Mouse (Mus musculus) spleen, adult 2 months (tissue): ENCODE data around the gene Tmem171. TPM values are rescaled to one million over a fixed set of nuclear protein-coding genes. Genes with fewer than 3 reads are reported as not detected.

ENCODE experiments used
- DNase-seq, 2 experiments: peaks; one replicate each; pipeline versions ENCODE4 v3.0.0 to v3.0.0-alpha.2; 2012 to 2021; ENCODE audit warnings: low spot score in 2 of 2, low read depth in 1 of 2
- H3K27ac ChIP-seq: fragments of 200-500 bp; 2 replicates; pipeline ENCODE4 v1.5.1; 2012; ENCODE audit warnings: low read length, inconsistent platforms; ENCODE audit not compliant: insufficient read depth
- H3K27me3 ChIP-seq: fragments of 200-500 bp; 2 replicates; pipeline ENCODE4 v1.6.1; 2012; ENCODE audit warnings: mild to moderate bottlenecking, moderate library complexity, low read length, inconsistent platforms; ENCODE audit not compliant: control insufficient read depth, insufficient read depth
- H3K36me3 ChIP-seq: fragments of 200-500 bp; 2 replicates; pipeline ENCODE4 v1.6.1; 2012; ENCODE audit warnings: mild to moderate bottlenecking, low read length, inconsistent platforms; ENCODE audit not compliant: control insufficient read depth, insufficient read depth
- H3K4me1 ChIP-seq: fragments of 200-500 bp; 2 replicates; pipeline ENCODE4 v1.6.1; 2011; ENCODE audit warnings: inconsistent platforms; ENCODE audit not compliant: control insufficient read depth, insufficient read depth, insufficient read length
- H3K4me3 ChIP-seq: fragments of 200-500 bp; 2 replicates; pipeline ENCODE4 v1.5.1; 2011; ENCODE audit warnings: mild to moderate bottlenecking, inconsistent platforms; ENCODE audit not compliant: insufficient read depth, insufficient read length; ENCODE audit errors: extremely low read depth
- CTCF ChIP-seq: fragments of 200-500 bp; IDR thresholded peaks from 2 replicates; pipeline ENCODE4 v1.5.1; 2011; ENCODE audit warnings: mild to moderate bottlenecking, inconsistent platforms; ENCODE audit not compliant: insufficient read depth, insufficient read length, insufficient replicate concordance; ENCODE audit errors: extremely low read depth
- POLR2A ChIP-seq: fragments of 200-500 bp; IDR thresholded peaks from 2 replicates; pipeline ENCODE4 v1.6.1; 2011; ENCODE audit warnings: low read depth, low read length, inconsistent platforms
- WGBS: fragments of 180-500 bp; shearing (Covaris S2); methylation state at CpG from one replicate; pipeline ENCODE4 v1.1.7; 2018; 5-methylcytosine and 5-hydroxymethylcytosine counted together
- polyA plus RNA-seq: library from polyadenylated mRNA; depleted of rRNA; stranded (reverse); fragments of >200 nt; gene quantifications from 2 replicates; pipeline ENCODE4 v1.2.3, GENCODE M21; 2012

The Tmem171 gene
- polyA plus RNA-seq, 1 experiment = 0.07 TPM

DNA sequence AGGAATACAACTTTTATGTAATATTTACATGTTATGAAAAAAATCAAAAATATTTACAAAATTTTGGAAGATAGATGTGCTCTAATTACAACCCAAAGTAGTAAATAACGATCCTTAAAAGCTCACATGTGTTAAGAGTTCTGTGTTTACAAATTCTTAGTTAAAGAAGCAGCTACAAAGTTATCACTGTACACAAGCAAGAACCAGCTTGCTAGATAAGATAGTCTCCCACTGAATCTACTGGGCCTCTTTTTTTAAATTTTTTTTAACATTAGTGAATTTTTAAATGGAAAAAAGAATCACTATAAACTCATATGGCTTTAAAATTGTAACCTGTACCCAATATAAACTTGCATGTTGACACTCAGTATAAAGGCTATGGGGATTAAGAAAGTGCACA lies 28.8 kb upstream of the Tmem171 start:
- H3K36me3 ChIP-seq = peaks cover 12% of the 10 kb centered on the region
- no peak overlapping the region for H3K27ac ChIP-seq
- WGBS = 75% methylated on average over 1 of the region's 1 CpGs
- H3K4me3 ChIP-seq = no peak overlapping the region
- H3K27me3 ChIP-seq = no peaks in the 10 kb centered on the region
- TF ChIP-seq CTCF = no peak
- no peak for TF ChIP-seq POLR2A
- no peak for DNase-seq
- H3K4me1 ChIP-seq = no peaks in the 10 kb centered on the region

GRCm38 (mm10) chr13:98722296-98722695 lies 27.7 kb upstream of the Tmem171 start:
- Histone ChIP-seq H3K27me3 (no peaks in the 10 kb centered on the region), H3K27ac (no peak overlapping the region), H3K4me3 (no peak overlapping the region), H3K4me1 (no peaks in the 10 kb centered on the region), H3K36me3 (peaks cover 8% of the 10 kb centered on the region)
- TF ChIP-seq CTCF (no peak), POLR2A (no peak)
- whole genome bisulfite sequencing = 94% methylated on average over 1 of the region's 1 CpGs
- DNase-seq = no peak

GRCm38 (mm10) chr13:98716176-98716575 lies 21.5 kb upstream of the Tmem171 start:
- DNase-seq = no peak
- WGBS = 95% methylated on average over 8 of the region's 8 CpGs
- Histone ChIP-seq H3K27ac (no peak overlapping the region), H3K4me3 (no peak overlapping the region), H3K36me3 (no peaks in the 10 kb centered on the region), H3K4me1 (no peaks in the 10 kb centered on the region), H3K27me3 (no peaks in the 10 kb centered on the region)
- no peak for TF ChIP-seq POLR2A
- TF ChIP-seq CTCF = no peak

DNA sequence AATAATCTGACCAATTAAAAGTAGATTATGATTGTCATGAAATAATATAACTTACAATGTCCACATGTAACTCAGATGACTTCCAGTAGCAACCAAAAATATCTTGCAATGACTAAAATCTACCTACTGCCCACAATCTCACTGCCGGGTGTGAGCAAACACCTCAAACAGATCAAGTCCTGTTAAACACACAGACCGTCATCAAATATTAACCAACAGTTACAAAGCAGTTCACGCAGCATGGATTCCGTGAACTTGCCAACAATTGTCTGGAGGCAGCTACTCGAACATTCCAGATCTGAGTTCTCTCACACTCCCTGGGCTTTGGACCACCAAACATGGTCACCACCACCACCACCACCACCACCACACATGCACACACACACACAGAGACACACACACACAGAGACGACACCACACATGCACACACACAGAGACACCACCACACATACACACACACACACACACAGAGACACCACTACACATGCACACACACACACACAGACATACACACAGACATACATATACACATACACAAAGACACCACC lies 20.9 kb upstream of the Tmem171 start:
- H3K4me3 ChIP-seq = no peak overlapping the region
- no peaks in the 10 kb centered on the region for H3K36me3 ChIP-seq
- H3K4me1 ChIP-seq = no peaks in the 10 kb centered on the region
- no peak for DNase-seq
- no peak for TF ChIP-seq CTCF
- TF ChIP-seq POLR2A = no peak
- H3K27me3 ChIP-seq = no peaks in the 10 kb centered on the region
- WGBS = 93% methylated on average over 6 of the region's 6 CpGs
- H3K27ac ChIP-seq = no peak overlapping the region

GRCm38 (mm10) chr13:98710655-98711054 lies 16.0 kb upstream of the Tmem171 start:
- WGBS = 86% methylated on average over 1 of the region's 1 CpGs
- Histone ChIP-seq H3K4me3 (no peak overlapping the region), H3K27me3 (no peaks in the 10 kb centered on the region), H3K4me1 (no peaks in the 10 kb centered on the region), H3K27ac (no peak overlapping the region), H3K36me3 (no peaks in the 10 kb centered on the region)
- TF ChIP-seq POLR2A (no peak), CTCF (no peak)
- DNase-seq = no peak

DNA sequence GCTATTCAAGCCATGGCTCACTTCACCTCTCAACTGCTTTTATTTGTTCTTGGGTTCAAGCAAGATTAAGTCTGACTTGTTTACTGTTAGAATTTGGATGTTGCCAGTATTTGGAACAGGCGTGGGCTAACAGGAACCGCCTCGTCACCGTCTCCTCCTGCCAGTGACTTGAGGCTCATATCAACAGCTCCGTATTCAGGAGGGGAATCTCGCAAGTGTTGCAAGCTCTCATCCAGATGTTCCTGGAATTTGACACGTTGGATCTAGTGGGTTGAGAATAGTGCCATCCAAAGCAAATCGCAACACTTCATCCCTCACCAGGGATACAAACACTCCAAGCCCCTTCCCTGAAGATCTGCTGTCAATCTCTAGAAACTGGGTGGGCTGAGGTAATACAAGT lies 15.6 kb upstream of the Tmem171 start:
- no peaks in the 10 kb centered on the region for H3K27me3 ChIP-seq
- TF ChIP-seq POLR2A (no peak), CTCF (no peak)
- no peak overlapping the region for H3K4me3 ChIP-seq
- 85% methylated on average over 8 of the region's 8 CpGs for WGBS
- DNase-seq = no peak
- no peaks in the 10 kb centered on the region for H3K36me3 ChIP-seq
- H3K4me1 ChIP-seq = no peaks in the 10 kb centered on the region
- H3K27ac ChIP-seq = no peak overlapping the region

DNA sequence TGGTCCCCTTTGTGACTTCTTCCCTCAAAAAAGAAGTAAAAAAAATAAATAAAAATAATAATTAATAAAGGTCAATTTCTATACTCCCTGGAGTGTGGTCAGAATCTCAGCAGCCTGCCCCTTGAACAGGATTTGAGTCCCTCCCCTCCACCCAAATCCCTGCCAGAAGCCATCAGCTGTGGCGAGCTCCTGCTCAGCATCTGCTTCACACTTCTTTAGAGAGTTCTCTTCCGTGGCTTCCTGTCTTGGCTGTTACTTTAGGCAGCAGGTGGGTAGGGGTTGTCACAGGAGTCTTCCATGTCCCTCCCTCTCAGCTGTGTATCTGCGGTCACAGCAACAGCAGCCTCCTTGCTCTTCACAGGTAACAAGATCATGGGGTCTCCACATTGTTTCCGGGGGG lies 10.9 kb upstream of the Tmem171 start:
- no peak for DNase-seq
- no peaks in the 10 kb centered on the region for H3K36me3 ChIP-seq
- H3K27me3 ChIP-seq = no peaks in the 10 kb centered on the region
- TF ChIP-seq CTCF = no peak
- no peak for TF ChIP-seq POLR2A
- no peak overlapping the region for H3K27ac ChIP-seq
- H3K4me3 ChIP-seq = no peak overlapping the region
- no peaks in the 10 kb centered on the region for H3K4me1 ChIP-seq
- 56% methylated on average over 4 of the region's 4 CpGs for WGBS

- H3K4me1 ChIP-seq = no peaks in the 10 kb centered on the region
- H3K27me3 ChIP-seq = no peaks in the 10 kb centered on the region
- no peak overlapping the region for H3K27ac ChIP-seq
- no peak overlapping the region for H3K4me3 ChIP-seq
- DNase-seq = no peak
- no peaks in the 10 kb centered on the region for H3K36me3 ChIP-seq
- TF ChIP-seq POLR2A = no peak
- no peak for TF ChIP-seq CTCF
- WGBS = 79% methylated on average over 8 of the region's 8 CpGs
Measured at GRCm38 (mm10) chr13:98703786-98704185, 9.2 kb upstream of the Tmem171 start.
